Mouse (Mus musculus) embryonic facial prominence, embryonic 10.5 days (tissue): ENCODE results near the gene Pde2a. TPM values are rescaled to one million over a fixed set of nuclear protein-coding genes. Genes with fewer than 3 reads are reported as not detected.

ENCODE experiments used
- DNase-seq: peaks from one replicate; pipeline ENCODE4 v3.0.0-alpha.2; 2017; ENCODE audit warnings: low spot score
- H3K27ac ChIP-seq: fragments of 300-500 bp; sonication (generic); replicated peaks from 2 replicates; pipeline ENCODE4 v1.5.1; 2016; ENCODE audit warnings: mild to moderate bottlenecking
- H3K27me3 ChIP-seq: fragments of 300-500 bp; sonication (generic); replicated peaks from 2 replicates; pipeline ENCODE4 v1.6.1; 2016; ENCODE audit warnings: low read depth, mild to moderate bottlenecking; ENCODE audit not compliant: poor library complexity, severe bottlenecking
- H3K36me3 ChIP-seq: fragments of 300-500 bp; sonication (generic); replicated peaks from 2 replicates; pipeline ENCODE4 v1.6.1; 2016; ENCODE audit warnings: mild to moderate bottlenecking, moderate library complexity
- H3K4me1 ChIP-seq: fragments of 300-500 bp; sonication (generic); 2 replicates; pipeline ENCODE4 v1.6.1; 2016
- H3K4me3 ChIP-seq: fragments of 300-500 bp; sonication (generic); 2 replicates; pipeline ENCODE4 v1.5.1; 2016; ENCODE audit warnings: mild to moderate bottlenecking, moderate library complexity
- H3K9me3 ChIP-seq: fragments of 300-500 bp; sonication (generic); 2 replicates; pipeline ENCODE4 v1.6.1; 2016; ENCODE audit warnings: mild to moderate bottlenecking
- WGBS: fragments of 180-500 bp; shearing (Covaris S2); methylation state at CpG from one replicate; pipeline ENCODE4 v1.1.7; 2016; 5-methylcytosine and 5-hydroxymethylcytosine counted together
- polyA plus RNA-seq: library from polyadenylated mRNA; unstranded; fragments of >200 nt; fragmentation: Nextera tagmentation; extraction: Ambion mirVana; gene quantifications from 2 replicates; pipeline ENCODE4 v1.2.1, GENCODE M21; 2016

Pde2a gene
- polyA plus RNA-seq, 1 experiment from 2014 or later = 21.7 TPM

GRCm38 (mm10) chr7:101457801-101458200, 36.3 kb downstream of the Pde2a start:
- WGBS = 59% methylated on average over 8 of the region's 8 CpGs
- Histone ChIP-seq H3K4me3 (no peak overlapping the region), H3K9me3 (no peaks in the 10 kb centered on the region), H3K4me1 (peaks cover 50% of the 10 kb centered on the region), H3K27ac (no peak overlapping the region), H3K27me3 (peaks cover 53% of the 10 kb centered on the region), H3K36me3 (no peaks in the 10 kb centered on the region)
- DNase-seq = no peak

GRCm38 (mm10) chr7:101458278-101458781, 36.8 kb downstream of the Pde2a start:
- H3K4me1 ChIP-seq = peaks cover 53% of the 10 kb centered on the region
- WGBS = 74% methylated on average over 4 of the region's 4 CpGs
- DNase-seq = no peak

GRCm38 (mm10) chr7:101459305-101459813, 37.9 kb downstream of the Pde2a start:
- peaks cover 50% of the 10 kb centered on the region for H3K4me1 ChIP-seq
- no peak for DNase-seq
- no peaks in the 10 kb centered on the region for H3K9me3 ChIP-seq
- peaks cover 37% of the 10 kb centered on the region for H3K27me3 ChIP-seq
- no peak overlapping the region for H3K4me3 ChIP-seq
- no peak overlapping the region for H3K27ac ChIP-seq
- 77% methylated on average over 9 of the region's 9 CpGs for WGBS
- no peaks in the 10 kb centered on the region for H3K36me3 ChIP-seq

More at GRCm38 (mm10) chr7:101458278-101458781, 36.8 kb downstream of the Pde2a start:
- Histone ChIP-seq H3K9me3 (no peaks in the 10 kb centered on the region), H3K27ac (no peak overlapping the region), H3K27me3 (peaks cover 48% of the 10 kb centered on the region), H3K4me3 (no peak overlapping the region), H3K36me3 (no peaks in the 10 kb centered on the region)

- DNase-seq = no peak
- H3K27ac ChIP-seq = no peak overlapping the region
- peaks cover 54% of the 10 kb centered on the region for H3K4me1 ChIP-seq
These were observed 38.6 kb downstream of the Pde2a start for GRCm38 (mm10) chr7:101459923-101460607.

GRCm38 (mm10) chr7:101460608-101460957, 39.1 kb downstream of the Pde2a start:
- 50% methylated on average over 10 of the region's 10 CpGs for WGBS
- H3K9me3 ChIP-seq = no peaks in the 10 kb centered on the region
- no peak overlapping the region for H3K27ac ChIP-seq
- peaks cover 25% of the 10 kb centered on the region for H3K27me3 ChIP-seq
- DNase-seq = no peak
- H3K4me1 ChIP-seq = peaks cover 57% of the 10 kb centered on the region
- no peaks in the 10 kb centered on the region for H3K36me3 ChIP-seq
- no peak overlapping the region for H3K4me3 ChIP-seq

More at GRCm38 (mm10) chr7:101459923-101460607, 38.6 kb downstream of the Pde2a start:
- Histone ChIP-seq H3K9me3 (no peaks in the 10 kb centered on the region), H3K36me3 (no peaks in the 10 kb centered on the region), H3K4me3 (no peak overlapping the region), H3K27me3 (peaks cover 30% of the 10 kb centered on the region)
- 60% methylated on average over 10 of the region's 10 CpGs for WGBS

- Histone ChIP-seq H3K9me3 (no peaks in the 10 kb centered on the region), H3K4me1 (peaks cover 61% of the 10 kb centered on the region), H3K4me3 (no peak overlapping the region), H3K36me3 (no peaks in the 10 kb centered on the region), H3K27me3 (peaks cover 16% of the 10 kb centered on the region; the same call in 1 of the 2 replicates), H3K27ac (no peak overlapping the region)
- DNase-seq = no peak
- 85% methylated on average over 11 of the region's 11 CpGs for WGBS
These were observed 40.1 kb downstream of the Pde2a start for GRCm38 (mm10) chr7:101461571-101461970.

GRCm38 (mm10) chr7:101462327-101463068, 41.0 kb downstream of the Pde2a start:
- no peaks in the 10 kb centered on the region for H3K9me3 ChIP-seq
- WGBS = 87% methylated on average over 14 of the region's 14 CpGs
- no peak for DNase-seq
- peaks cover 54% of the 10 kb centered on the region for H3K4me1 ChIP-seq
- peaks cover 10% of the 10 kb centered on the region; the same call in 1 of the 2 replicates for H3K27me3 ChIP-seq
- H3K36me3 ChIP-seq = no peaks in the 10 kb centered on the region
- peak overlapping the region; percentile 40; the same call in 1 of the 2 replicates for H3K27ac ChIP-seq
- no peak overlapping the region for H3K4me3 ChIP-seq

GRCm38 (mm10) chr7:101463665-101464271, 42.3 kb downstream of the Pde2a start:
- peaks cover 43% of the 10 kb centered on the region for H3K4me1 ChIP-seq
- no peak for DNase-seq
- H3K27ac ChIP-seq = 0 out of 2 replicates have a peak overlapping the region, but pooled peaks have one; percentile 40
- no peaks in the 10 kb centered on the region; the same call in 1 of the 2 replicates for H3K27me3 ChIP-seq
- H3K9me3 ChIP-seq = no peaks in the 10 kb centered on the region
- H3K36me3 ChIP-seq = no peaks in the 10 kb centered on the region
- WGBS = 85% methylated on average over 11 of the region's 11 CpGs
- no peak overlapping the region for H3K4me3 ChIP-seq

- WGBS = 66% methylated on average over 4 of the region's 4 CpGs
- Histone ChIP-seq H3K4me1 (peaks cover 37% of the 10 kb centered on the region), H3K4me3 (no peak overlapping the region), H3K36me3 (no peaks in the 10 kb centered on the region), H3K9me3 (no peaks in the 10 kb centered on the region), H3K27me3 (no peaks in the 10 kb centered on the region; the same call in 1 of the 2 replicates), H3K27ac (peak overlapping the region; percentile 31)
- DNase-seq = no peak
These were observed 43.4 kb downstream of the Pde2a start for GRCm38 (mm10) chr7:101464927-101465326.

- Histone ChIP-seq H3K4me1 (peaks cover 32% of the 10 kb centered on the region), H3K36me3 (no peaks in the 10 kb centered on the region), H3K4me3 (no peak overlapping the region), H3K27me3 (no peaks in the 10 kb centered on the region; the same call in 1 of the 2 replicates), H3K27ac (peak overlapping the region; percentile 31), H3K9me3 (no peaks in the 10 kb centered on the region)
- peak; percentile 35 for DNase-seq
- WGBS = 42% methylated on average over 14 of the region's 14 CpGs
These were observed 43.9 kb downstream of the Pde2a start for GRCm38 (mm10) chr7:101465392-101465791.

GRCm38 (mm10) chr7:101465850-101466580, 44.5 kb downstream of the Pde2a start:
- 82% methylated on average over 8 of the region's 8 CpGs for WGBS
- Histone ChIP-seq H3K4me3 (no peak overlapping the region), H3K27me3 (no peaks in the 10 kb centered on the region), H3K9me3 (no peaks in the 10 kb centered on the region), H3K36me3 (no peaks in the 10 kb centered on the region), H3K4me1 (peaks cover 27% of the 10 kb centered on the region), H3K27ac (no peak overlapping the region; the same call in 1 of the 2 replicates)
- DNase-seq = no peak
